9 mouse cellular contexts compared by ENCODE assay signal in genomic region chr8:46539701-46540100, GRCm38 (mm10). TPM values are rescaled to one million over a fixed set of nuclear protein-coding genes. Genes with fewer than 3 reads are reported as not detected.
A peak's percentile ranks its signal among the peaks of the same experiment; 100 is the strongest.
DNase-seq lines count a peak whose midpoint lies in the region; ATAC-seq and TF ChIP-seq lines count a peak whose summit lies in the region.
"Had no signal": no experiment of that assay in that cellular context is flagged by ENCODE, and none has a peak within 500 bp of the region (broad histone marks: within the 10 kb centered on the region; RNA-seq: fewer than 3 reads in every experiment).

No protein-coding gene starts in this region.

- TF ChIP-seq EP300 in lung, postnatal 0 days (IDR thresholded peaks at IDR 0.05), result no peak

- no peaks in the 10 kb centered on the region for H3K4me1 ChIP-seq in hindbrain, embryonic 14.5 days (replicated peaks; ENCODE audit: control insufficient read depth, insufficient read depth, low read length)
- H3K4me1 ChIP-seq in hindbrain, embryonic 12.5 days, result 0 out of 2 replicates have a peak, but pooled peaks cover 4% of the 10 kb centered on the region
- H3K4me1 ChIP-seq in lung, postnatal 0 days (ENCODE audit: insufficient read depth, low read depth, low read length), result no peaks in the 10 kb centered on the region
- H3K4me1 ChIP-seq: heart, embryonic 13.5 days had no signal

- H3K4me3 ChIP-seq in hindbrain, embryonic 14.5 days (replicated peaks; ENCODE audit: low read length), result no peak overlapping the region
- no peak overlapping the region for H3K4me3 ChIP-seq in hindbrain, embryonic 12.5 days
- H3K4me3 ChIP-seq in lung, postnatal 0 days (ENCODE audit: low read depth, low read length), result no peak overlapping the region
- H3K4me3 ChIP-seq: heart, embryonic 13.5 days had no signal

- no peak overlapping the region for H3K9ac ChIP-seq in hindbrain, embryonic 14.5 days
- H3K9ac ChIP-seq in hindbrain, embryonic 12.5 days, result no peak overlapping the region
- no peak overlapping the region for H3K9ac ChIP-seq in lung, postnatal 0 days (replicated peaks; ENCODE audit: low read depth)
- H3K9ac ChIP-seq: heart, embryonic 13.5 days had no signal

- no peaks in the 10 kb centered on the region for H3K27me3 ChIP-seq in hindbrain, embryonic 14.5 days (ENCODE audit: control insufficient read depth, insufficient read depth, low read length)
- no peaks in the 10 kb centered on the region for H3K27me3 ChIP-seq in hindbrain, embryonic 12.5 days
- H3K27me3 ChIP-seq in lung, postnatal 0 days (replicated peaks; ENCODE audit: insufficient read depth, low read length), result no peaks in the 10 kb centered on the region
- H3K27me3 ChIP-seq: heart, embryonic 13.5 days had no signal

- H3K9me3 ChIP-seq in hindbrain, embryonic 14.5 days (ENCODE audit: control insufficient read depth, low read length), result no peaks in the 10 kb centered on the region
- no peaks in the 10 kb centered on the region for H3K9me3 ChIP-seq in hindbrain, embryonic 12.5 days (replicated peaks)
- no peaks in the 10 kb centered on the region for H3K9me3 ChIP-seq in lung, postnatal 0 days (ENCODE audit: low read length)
- H3K9me3 ChIP-seq: heart, embryonic 13.5 days had no signal

- peaks cover 10% of the 10 kb centered on the region for H3K36me3 ChIP-seq in hindbrain, embryonic 14.5 days (replicated peaks; ENCODE audit: control insufficient read depth, insufficient read depth)
- H3K36me3 ChIP-seq in hindbrain, embryonic 12.5 days, result no peaks in the 10 kb centered on the region
- H3K36me3 ChIP-seq in lung, postnatal 0 days (ENCODE audit: insufficient read depth, low read length), result peaks cover 5% of the 10 kb centered on the region

- DNase-seq in hindbrain, embryonic 14.5 days (ENCODE audit: low spot score), result peak; percentile 52
- peak; percentile 40 for DNase-seq in brain, adult 2 months (ENCODE audit: low read depth, low spot score)
- DNase-seq in gastrocnemius, postnatal 25 days, result peak; percentile 83
- peak; percentile 38 for DNase-seq in lung, postnatal 0 days (ENCODE audit: low spot score)
- no peak for DNase-seq in urinary bladder, postnatal 25 days (ENCODE audit: low spot score)
- DNase-seq in testis, postnatal 10 days (ENCODE audit: low spot score), result no peak

- WGBS in hindbrain, embryonic 14.5 days, result 39% methylated on average over 5 of the region's 5 CpGs
- 46% methylated on average over 5 of the region's 5 CpGs for WGBS in hindbrain, embryonic 12.5 days
- 26% methylated on average over 5 of the region's 5 CpGs for WGBS in lung, postnatal 0 days

- TF ChIP-seq CTCF in lung, postnatal 0 days (IDR thresholded peaks at IDR 0.05), result no peak

- H3K27ac ChIP-seq in hindbrain, embryonic 14.5 days, result no peak overlapping the region
- no peak overlapping the region for H3K27ac ChIP-seq in hindbrain, embryonic 12.5 days
- H3K27ac ChIP-seq in lung, postnatal 0 days (ENCODE audit: low read length), result no peak overlapping the region
- H3K27ac ChIP-seq: heart, embryonic 13.5 days had no signal

- ATAC-seq in hindbrain, embryonic 14.5 days (ENCODE audit: low FRiP score), result peak; percentile 74
- no peak for ATAC-seq in hindbrain, embryonic 12.5 days (ENCODE audit: low FRiP score)
- peak; percentile 18; the same call in 1 of the 2 replicates for ATAC-seq in lung, postnatal 0 days
- no peak for ATAC-seq in granulocyte monocyte progenitor cell, adult 5-6 weeks (replicated peaks; ENCODE audit: poor library complexity, severe bottlenecking)

- no peak overlapping the region for H3K4me2 ChIP-seq in hindbrain, embryonic 14.5 days (replicated peaks)
- no peak overlapping the region for H3K4me2 ChIP-seq in hindbrain, embryonic 12.5 days (replicated peaks)
- no peak overlapping the region for H3K4me2 ChIP-seq in lung, postnatal 0 days (replicated peaks; ENCODE audit: low read depth, low read length)
- H3K4me2 ChIP-seq: heart, embryonic 13.5 days had no signal

RNA-seq across cellular contexts. Expression of gene Cenpu, which starts 12.1 kb away (rescaled TPM):
- polyA plus RNA-seq in hindbrain, embryonic 14.5 days (2014; fragmentation: Nextera tagmentation; extraction: Ambion mirVana), result 6.2 and 9.1 TPM in 2 replicates
- 16.2 and 18.1 TPM in 2 replicates for polyA plus RNA-seq in hindbrain, embryonic 12.5 days (2016; fragmentation: Nextera tagmentation; extraction: Ambion mirVana)
- total RNA-seq in gastrocnemius, postnatal 25 days (2021), result 1 to 10 TPM in 1 of 2 experiments, under 1 TPM in 1; 0.41 to 1.2 TPM
- polyA plus RNA-seq in lung, postnatal 0 days (2015; fragmentation: Nextera tagmentation; extraction: Ambion mirVana), result 6.1 and 6.9 TPM in 2 replicates
- total RNA-seq in granulocyte monocyte progenitor cell, adult 5-6 weeks (2014; fragmentation: Nextera tagmentation), result 21.1 and 48.4 TPM in 2 replicates
- total RNA-seq in granulocyte monocyte progenitor cell, adult 5-6 weeks (2017), result 65.7 and 125 TPM in 2 replicates

Comparison
In these comparisons a context has a peak if more than half of its experiments do, and no peak if none do; other contexts are left out.
1. ATAC-seq: peak in hindbrain, embryonic 14.5 days (single experiment) and lung, postnatal 0 days (single experiment); none in hindbrain, embryonic 12.5 days (single experiment) and granulocyte monocyte progenitor cell, adult 5-6 weeks (single experiment).
2. DNase-seq: peak in hindbrain, embryonic 14.5 days (single experiment), brain, adult 2 months (single experiment), gastrocnemius, postnatal 25 days (single experiment) and lung, postnatal 0 days (single experiment); none in urinary bladder, postnatal 25 days (single experiment) and testis, postnatal 10 days (single experiment).